ENCODE assay signal across 8 mouse cellular contexts in the genomic region with DNA sequence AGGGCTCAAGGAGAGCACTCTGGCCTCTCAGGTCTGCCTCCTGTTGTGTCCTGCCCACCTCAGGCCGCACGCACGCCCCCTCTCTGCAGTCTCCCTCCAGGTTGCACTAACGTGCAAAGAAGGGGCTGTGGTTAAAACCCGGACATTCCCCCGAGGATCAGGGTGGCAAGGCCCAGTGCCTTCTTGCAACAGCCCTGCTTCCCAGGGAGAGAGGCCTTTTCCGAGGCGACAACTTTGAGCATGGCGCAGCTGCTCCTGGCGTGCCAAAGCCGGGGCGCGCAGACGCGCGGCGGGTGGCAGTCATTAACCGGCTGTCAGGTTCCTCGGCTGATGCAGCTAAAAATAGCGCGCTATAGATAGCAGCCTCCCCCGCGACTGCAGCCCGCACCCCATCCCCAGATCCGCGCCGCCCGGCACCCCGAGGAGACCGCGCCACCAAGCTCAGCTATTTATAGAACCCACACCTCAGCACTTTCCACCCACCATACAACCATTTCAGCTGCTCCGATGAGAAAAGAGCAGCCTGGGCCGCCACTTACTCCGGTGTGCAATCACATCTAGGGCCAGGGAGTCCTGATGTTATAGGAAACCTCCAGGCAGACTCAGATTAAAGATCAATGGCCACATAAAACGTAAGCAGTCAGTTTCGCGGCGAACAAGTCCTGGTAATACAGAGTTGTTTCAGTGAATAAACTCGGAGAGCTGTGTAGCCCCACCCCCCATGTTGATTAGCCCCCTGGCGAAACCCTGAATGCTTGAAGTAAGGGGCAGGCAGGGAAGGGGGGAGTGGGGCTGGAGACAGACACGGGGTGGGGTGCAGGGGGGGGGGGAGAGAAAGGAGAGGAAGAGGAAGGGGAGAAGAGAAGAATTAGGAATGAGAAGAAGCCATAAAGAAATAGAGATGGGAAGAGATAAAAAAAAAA. TPM values are rescaled to one million over a fixed set of nuclear protein-coding genes. Genes with fewer than 3 reads are reported as not detected.
DNase-seq lines count a peak whose midpoint lies in the region; ATAC-seq lines count a peak whose summit lies in the region.

No protein-coding gene starts in this region.

- peak; percentile 79 for ATAC-seq in common myeloid progenitor, adult 5-6 weeks (replicated peaks; ENCODE audit: low read depth, poor library complexity, severe bottlenecking)
- ATAC-seq in hindbrain, embryonic 16.5 days: peak; percentile 86

- H3K9ac ChIP-seq in hindbrain, embryonic 16.5 days (ENCODE audit: low read depth, low read length): peak overlapping the region; percentile 63

- no peaks in the 10 kb centered on the region for H3K27me3 ChIP-seq in hindbrain, embryonic 16.5 days (replicated peaks; ENCODE audit: control insufficient read depth, insufficient read depth, low read length)
- peaks cover 30% of the 10 kb centered on the region for H3K27me3 ChIP-seq in limb, embryonic 10.5 days (ENCODE audit: low read depth, poor library complexity, severe bottlenecking)

- peak; percentile 23 for DNase-seq in adrenal gland, adult 2 months
- no peak for DNase-seq in adrenal gland, adult 18-20 months (ENCODE audit: low spot score in 2 of 2)
- peak; percentile 65 for DNase-seq in gastrocnemius, postnatal 10 days
- peak; percentile 57 for DNase-seq in limb, embryonic 10.5 days (ENCODE audit: low spot score)
- peak; percentile 21 for DNase-seq in naive thymus-derived CD4-positive, alpha-beta T cell, adult 2 months (ENCODE audit: low read depth)
- DNase-seq in thymus, postnatal 0 days (ENCODE audit: low spot score): peak; percentile 53

- H3K36me3 ChIP-seq in hindbrain, embryonic 16.5 days (ENCODE audit: control insufficient read depth, insufficient read depth, low read length): no peaks in the 10 kb centered on the region
- H3K36me3 ChIP-seq in limb, embryonic 10.5 days: no peaks in the 10 kb centered on the region

- H3K4me3 ChIP-seq in hindbrain, embryonic 16.5 days (ENCODE audit: low read length): peak overlapping the region; percentile 44
- H3K4me3 ChIP-seq in limb, embryonic 10.5 days: peak overlapping the region; percentile 59

- peaks cover 29% of the 10 kb centered on the region for H3K4me1 ChIP-seq in hindbrain, embryonic 16.5 days (ENCODE audit: control insufficient read depth, insufficient read depth, low read depth, low read length)
- H3K4me1 ChIP-seq in limb, embryonic 10.5 days: peaks cover 41% of the 10 kb centered on the region

- WGBS in hindbrain, embryonic 16.5 days: 2% methylated on average over 41 of the region's 41 CpGs
- WGBS in limb, embryonic 10.5 days: under 1% methylated on average over 41 of the region's 41 CpGs

- no peaks in the 10 kb centered on the region for H3K9me3 ChIP-seq in hindbrain, embryonic 16.5 days (ENCODE audit: control insufficient read depth, low read length)
- H3K9me3 ChIP-seq in limb, embryonic 10.5 days (replicated peaks): no peaks in the 10 kb centered on the region

- H3K4me2 ChIP-seq in hindbrain, embryonic 16.5 days (ENCODE audit: low read length): peak overlapping the region; percentile 81

- peak overlapping the region; percentile 85 for H3K27ac ChIP-seq in hindbrain, embryonic 16.5 days (ENCODE audit: low read depth, low read length)
- peak overlapping the region; percentile 54 for H3K27ac ChIP-seq in limb, embryonic 10.5 days

RNA-seq across cellular contexts. Expression of gene Sepsecs, which starts 50.9 kb away (rescaled TPM):
- 10 to 100 TPM; 14.2 to 15.5 TPM for total RNA-seq in adrenal gland, adult 2 months (2021)
- polyA plus RNA-seq in adrenal gland, adult 2 months (2012; rRNA removed): 1.4 and 1.5 TPM in 2 replicates
- 10 to 100 TPM; 13.0 to 14.3 TPM for total RNA-seq in adrenal gland, adult 18-20 months (2021)
- 16.1 and 18.9 TPM in 2 replicates for total RNA-seq in common myeloid progenitor, adult 5-6 weeks (2017)
- 1 to 10 TPM; 7.1 to 7.8 TPM for total RNA-seq in gastrocnemius, postnatal 10 days (2021)
- polyA plus RNA-seq in hindbrain, embryonic 16.5 days (2015; fragmentation: Nextera tagmentation; extraction: Ambion mirVana): 6.6 and 6.9 TPM in 2 replicates
- 7.1 and 8.2 TPM in 2 replicates for polyA plus RNA-seq in limb, embryonic 10.5 days (2016; fragmentation: Nextera tagmentation; extraction: Ambion mirVana)
- 6.6 and 8.1 TPM in 2 replicates for polyA plus RNA-seq in thymus, postnatal 0 days (2015; fragmentation: Nextera tagmentation; extraction: Ambion mirVana)

RNA-seq across cellular contexts. Expression of gene Lgi2, which starts 52.3 kb away (rescaled TPM):
- 1 to 10 TPM in 1 of 2 experiments, under 1 TPM in 1; 0.69 to 1.6 TPM for total RNA-seq in adrenal gland, adult 2 months (2021)
- polyA plus RNA-seq in adrenal gland, adult 2 months (2012; rRNA removed): 0.26 and 0.41 TPM in 2 replicates
- total RNA-seq in adrenal gland, adult 18-20 months (2021): 1 to 10 TPM in 1 of 2 experiments, under 1 TPM in 1; 0.46 to 2.2 TPM
- total RNA-seq in common myeloid progenitor, adult 5-6 weeks (2017): not detected in 2 replicates
- 1 to 10 TPM; 6.2 to 6.6 TPM for total RNA-seq in gastrocnemius, postnatal 10 days (2021)
- polyA plus RNA-seq in hindbrain, embryonic 16.5 days (2015; fragmentation: Nextera tagmentation; extraction: Ambion mirVana): 5.1 and 5.9 TPM in 2 replicates
- 0.88 and 1.1 TPM in 2 replicates for polyA plus RNA-seq in limb, embryonic 10.5 days (2016; fragmentation: Nextera tagmentation; extraction: Ambion mirVana)
- polyA plus RNA-seq in thymus, postnatal 0 days (2015; fragmentation: Nextera tagmentation; extraction: Ambion mirVana): 2.4 TPM in 2 replicates

Comparison
In these comparisons a context has a peak if more than half of its experiments do, and no peak if none do; other contexts are left out.
1. DNase-seq: peak in adrenal gland, adult 2 months (single experiment), gastrocnemius, postnatal 10 days (single experiment), limb, embryonic 10.5 days (single experiment), naive thymus-derived CD4-positive, alpha-beta T cell, adult 2 months (single experiment) and thymus, postnatal 0 days (single experiment); none in adrenal gland, adult 18-20 months (0 of 2).